Mouse (Mus musculus): ENCODE measurements around the gene Setmar.

The Setmar gene

GRCm38 (mm10) chr6:108064918-108065526, at the start of gene Setmar:
Gene Setmar (plus strand): TSS chr6:108065045.
- DNase-seq = peak; percentile 96 to 97

GRCm38 (mm10) chr6:108021646-108022045, 43.2 kb upstream of the Setmar start:
- DNase-seq = no peak

- peak in 1 of 2 experiments; percentile 47 for DNase-seq
These were observed 9.8 kb upstream of the Setmar start for GRCm38 (mm10) chr6:108055041-108055440.

- no peak for DNase-seq
These were observed 8.9 kb upstream of the Setmar start for GRCm38 (mm10) chr6:108055946-108056345.

- DNase-seq = no peak
These were observed 7.5 kb upstream of the Setmar start for GRCm38 (mm10) chr6:108057353-108057752.

GRCm38 (mm10) chr6:108058066-108058465, 6.8 kb upstream of the Setmar start:
- no peak for DNase-seq

- DNase-seq = no peak
These were observed 3.7 kb upstream of the Setmar start for GRCm38 (mm10) chr6:108061121-108061520.

- DNase-seq = peak; percentile 86 to 87
These were observed 738 bp downstream of the Setmar start for GRCm38 (mm10) chr6:108065583-108065982.

GRCm38 (mm10) chr6:108070947-108071346, 6.1 kb downstream of the Setmar start:
- DNase-seq = no peak

GRCm38 (mm10) chr6:108073071-108073470, 8.2 kb downstream of the Setmar start:
- DNase-seq = no peak

GRCm38 (mm10) chr6:108073931-108074330, 9.1 kb downstream of the Setmar start:
- DNase-seq = no peak

GRCm38 (mm10) chr6:108074624-108075023, 9.8 kb downstream of the Setmar start:
- DNase-seq = no peak

- no peak for DNase-seq
These were observed 11.0 kb downstream of the Setmar start for GRCm38 (mm10) chr6:108075857-108076256.

- no peak for DNase-seq
These were observed 26.5 kb downstream of the Setmar start for GRCm38 (mm10) chr6:108091296-108091695.

GRCm38 (mm10) chr6:108092646-108093045, 27.8 kb downstream of the Setmar start:
- no peak for DNase-seq

GRCm38 (mm10) chr6:108093449-108093848, 28.6 kb downstream of the Setmar start:
- DNase-seq = no peak

- DNase-seq = no peak
These were observed 30.6 kb downstream of the Setmar start for GRCm38 (mm10) chr6:108095445-108095844.

GRCm38 (mm10) chr6:108098171-108098845, 33.5 kb downstream of the Setmar start:
- DNase-seq = peak; percentile 68 to 76

GRCm38 (mm10) chr6:108098846-108099217, 34.0 kb downstream of the Setmar start:
- DNase-seq = no peak

GRCm38 (mm10) chr6:108101936-108102830, 37.3 kb downstream of the Setmar start:
- DNase-seq = no peak

GRCm38 (mm10) chr6:108107376-108107775, 42.5 kb downstream of the Setmar start:
- DNase-seq = no peak

GRCm38 (mm10) chr6:108110336-108110735, 45.5 kb downstream of the Setmar start:
- no peak for DNase-seq

- no peak for DNase-seq
These were observed 46.8 kb downstream of the Setmar start for GRCm38 (mm10) chr6:108111693-108112092.

GRCm38 (mm10) chr6:108114971-108115370, 50.1 kb downstream of the Setmar start:
- DNase-seq = no peak
